Mouse (Mus musculus) embryonic facial prominence, embryonic 14.5 days (tissue): Measurements from ENCODE around the gene Cdkn2d. TPM values are rescaled to one million over a fixed set of nuclear protein-coding genes. Genes with fewer than 3 reads are reported as not detected.
"Not testable (repeated sequence)": the region's sequence is repeated elsewhere in the genome, so short reads cannot be mapped to it uniquely, and the experiment has no call there.

Experiments
- ATAC-seq: fragments of 200-750 bp; cut with Nextera tagmentation; 2 replicates; pipeline ENCODE4 v1.8.0; 2017; ENCODE audit warnings: low read depth, moderate number of reproducible peaks, moderate TSS enrichment
- DNase-seq: peaks from one replicate; pipeline ENCODE4 v3.0.0-alpha.2; 2015; ENCODE audit warnings: low spot score
- H3K27ac ChIP-seq: fragments of 300-500 bp; sonication (generic); replicated peaks from 2 replicates; pipeline ENCODE4 v1.5.1; 2014; ENCODE audit warnings: low read depth, mild to moderate bottlenecking, low read length, moderate library complexity
- H3K27me3 ChIP-seq: fragments of 300-500 bp; sonication (generic); replicated peaks from 2 replicates; pipeline ENCODE4 v1.6.1; 2014; ENCODE audit warnings: low read length; ENCODE audit not compliant: control insufficient read depth, insufficient read depth
- H3K36me3 ChIP-seq: fragments of 300-500 bp; sonication (generic); 2 replicates; pipeline ENCODE4 v1.6.1; 2014; ENCODE audit warnings: low read length, mixed read lengths; ENCODE audit not compliant: control insufficient read depth, insufficient read depth
- H3K4me1 ChIP-seq: fragments of 300-500 bp; sonication (generic); 2 replicates; pipeline ENCODE4 v1.6.1; 2014; ENCODE audit warnings: antibody characterized with exemption, low read length; ENCODE audit not compliant: control insufficient read depth, insufficient read depth
- H3K4me2 ChIP-seq: fragments of 300-500 bp; sonication (generic); 2 replicates; pipeline ENCODE4 v1.6.1; 2014; ENCODE audit warnings: low read depth, mild to moderate bottlenecking, low read length, moderate library complexity, mixed read lengths
- H3K4me3 ChIP-seq: fragments of 300-500 bp; sonication (generic); 2 replicates; pipeline ENCODE4 v1.5.1; 2014; ENCODE audit warnings: low read depth, mild to moderate bottlenecking, low read length
- H3K9ac ChIP-seq: fragments of 300-500 bp; sonication (generic); 2 replicates; pipeline ENCODE4 v1.6.1; 2014; ENCODE audit warnings: low read depth, mild to moderate bottlenecking, low read length, moderate library complexity, mixed read lengths
- H3K9me3 ChIP-seq: fragments of 300-500 bp; sonication (generic); 2 replicates; pipeline ENCODE4 v1.6.1; 2016; ENCODE audit warnings: low read length; ENCODE audit not compliant: control insufficient read depth
- WGBS: fragments of 180-500 bp; shearing (Covaris S2); extraction: QIAGEN DNeasy Blood & Tissue Kit; methylation state at CpG from one replicate; pipeline ENCODE4 v1.1.7; 2014; 5-methylcytosine and 5-hydroxymethylcytosine counted together
- polyA plus RNA-seq: library from polyadenylated mRNA; unstranded; fragments of >200 nt; fragmentation: Nextera tagmentation; extraction: Ambion mirVana; gene quantifications from 2 replicates; pipeline ENCODE4 v1.2.1, GENCODE M21; 2014

Cdkn2d gene
- polyA plus RNA-seq, 1 experiment from 2014 or later, result 57.2 TPM

DNA sequence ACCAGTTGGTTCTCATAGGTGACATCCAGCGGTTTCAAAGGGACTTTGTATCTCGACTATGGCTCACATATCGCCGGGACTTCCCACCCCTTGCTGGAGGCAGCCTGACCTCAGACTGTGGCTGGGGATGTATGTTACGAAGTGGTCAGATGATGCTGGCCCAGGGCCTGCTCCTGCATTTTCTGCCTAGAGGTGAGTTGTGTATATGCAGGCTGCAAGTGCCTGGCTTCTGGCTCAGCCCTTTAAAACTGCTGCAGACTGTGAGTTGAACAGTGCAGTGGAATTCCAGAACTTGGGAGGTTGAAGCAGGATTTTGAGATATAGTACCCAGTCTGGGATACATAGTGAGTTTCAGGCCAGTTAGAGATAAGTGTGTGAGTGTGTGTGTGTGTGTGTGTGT is 24.3 kb downstream of the Cdkn2d start:
- no peaks in the 10 kb centered on the region for H3K27me3 ChIP-seq
- H3K4me2 ChIP-seq, result 0 out of 2 replicates have a peak overlapping the region, but pooled peaks have one; percentile 86
- H3K4me1 ChIP-seq, result peaks cover 14% of the 10 kb centered on the region
- no peak overlapping the region for H3K4me3 ChIP-seq
- 95% methylated on average over 5 of the region's 5 CpGs for WGBS
- no peaks in the 10 kb centered on the region for H3K9me3 ChIP-seq
- DNase-seq, result no peak
- H3K36me3 ChIP-seq, result peaks cover 48% of the 10 kb centered on the region
- no peak overlapping the region for H3K27ac ChIP-seq
- no peak for ATAC-seq
- H3K9ac ChIP-seq, result no peak overlapping the region

DNA sequence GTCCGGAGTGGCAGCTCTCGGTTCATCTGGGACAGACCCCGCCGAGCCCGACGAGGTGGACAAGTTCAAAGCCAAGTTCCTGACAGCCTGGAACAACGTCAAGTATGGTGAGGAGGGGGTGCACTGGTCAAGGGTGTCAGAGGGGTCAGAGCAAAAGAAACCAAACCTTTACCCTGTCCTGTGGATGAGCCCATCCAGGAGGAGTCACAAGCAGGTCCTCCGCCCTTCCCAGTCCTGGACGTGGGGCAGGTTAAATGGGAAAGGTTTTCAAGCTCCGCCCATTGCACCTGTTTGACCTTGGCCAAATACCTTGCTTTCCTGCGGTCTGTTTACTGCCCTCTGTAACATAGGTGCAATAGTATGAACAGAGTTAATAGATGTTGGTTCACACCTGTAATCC is 25.6 kb downstream of the Cdkn2d start:
- no peak for DNase-seq
- peaks cover 14% of the 10 kb centered on the region for H3K4me1 ChIP-seq
- H3K27ac ChIP-seq, result 0 out of 2 replicates have a peak overlapping the region, but pooled peaks have one; percentile 76
- peak overlapping the region; percentile 86 for H3K4me2 ChIP-seq
- peak overlapping the region; percentile 89 for H3K9ac ChIP-seq
- 7% methylated on average over 10 of the region's 11 CpGs for WGBS
- no peaks in the 10 kb centered on the region for H3K27me3 ChIP-seq
- no peaks in the 10 kb centered on the region for H3K9me3 ChIP-seq
- H3K4me3 ChIP-seq, result peak overlapping the region; percentile 90
- no peak for ATAC-seq
- peaks cover 35% of the 10 kb centered on the region for H3K36me3 ChIP-seq

DNA sequence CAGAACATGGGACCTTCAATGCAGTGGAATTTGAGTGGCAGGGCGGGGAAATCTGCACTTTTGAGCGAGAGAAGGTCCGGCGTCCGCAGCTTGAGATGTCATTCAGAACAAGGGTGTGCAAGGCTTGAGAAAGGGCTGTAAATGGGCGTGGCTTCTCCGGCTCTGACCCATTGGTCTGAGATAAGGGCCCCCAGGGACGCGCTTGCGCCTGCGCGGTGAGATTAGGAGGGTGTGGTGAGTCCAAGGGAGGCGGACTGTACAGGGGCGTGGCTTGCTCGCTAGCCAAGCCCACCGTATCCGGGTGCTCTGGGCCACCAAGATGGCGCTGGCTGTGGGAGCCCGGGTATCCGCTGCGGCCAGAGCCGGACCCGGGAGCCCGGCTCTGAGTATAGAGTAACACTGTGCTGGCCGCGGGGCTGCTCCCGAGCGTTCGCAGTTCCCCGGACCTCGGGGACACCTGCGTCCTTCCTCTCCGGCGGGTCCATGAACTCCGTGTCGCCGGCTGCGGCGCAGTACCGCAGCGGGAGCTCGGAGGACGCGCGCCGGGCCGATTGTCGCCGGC is 26.1 kb downstream of the Cdkn2d start, which contains the start of gene Atg4d:
Atg4d (plus strand) TSS at position 294 of the 562 bp plus-strand sequence.
- WGBS, result 1% methylated on average over 38 of the region's 49 CpGs
- peaks cover 30% of the 10 kb centered on the region for H3K36me3 ChIP-seq
- peak within 1 kb of the TSS; percentile 86 for H3K4me2 ChIP-seq
- peak within 1 kb of the TSS; percentile 89 for H3K9ac ChIP-seq
- peaks cover 14% of the 10 kb centered on the region for H3K4me1 ChIP-seq
- DNase-seq (peak; percentile 99), ATAC-seq (peak; percentile 97)
- peak within 1 kb of the TSS; percentile 76 for H3K27ac ChIP-seq
- peak within 1 kb of the TSS; percentile 90 for H3K4me3 ChIP-seq
- no peaks in the 10 kb centered on the region for H3K9me3 ChIP-seq
- no peaks in the 10 kb centered on the region for H3K27me3 ChIP-seq

DNA sequence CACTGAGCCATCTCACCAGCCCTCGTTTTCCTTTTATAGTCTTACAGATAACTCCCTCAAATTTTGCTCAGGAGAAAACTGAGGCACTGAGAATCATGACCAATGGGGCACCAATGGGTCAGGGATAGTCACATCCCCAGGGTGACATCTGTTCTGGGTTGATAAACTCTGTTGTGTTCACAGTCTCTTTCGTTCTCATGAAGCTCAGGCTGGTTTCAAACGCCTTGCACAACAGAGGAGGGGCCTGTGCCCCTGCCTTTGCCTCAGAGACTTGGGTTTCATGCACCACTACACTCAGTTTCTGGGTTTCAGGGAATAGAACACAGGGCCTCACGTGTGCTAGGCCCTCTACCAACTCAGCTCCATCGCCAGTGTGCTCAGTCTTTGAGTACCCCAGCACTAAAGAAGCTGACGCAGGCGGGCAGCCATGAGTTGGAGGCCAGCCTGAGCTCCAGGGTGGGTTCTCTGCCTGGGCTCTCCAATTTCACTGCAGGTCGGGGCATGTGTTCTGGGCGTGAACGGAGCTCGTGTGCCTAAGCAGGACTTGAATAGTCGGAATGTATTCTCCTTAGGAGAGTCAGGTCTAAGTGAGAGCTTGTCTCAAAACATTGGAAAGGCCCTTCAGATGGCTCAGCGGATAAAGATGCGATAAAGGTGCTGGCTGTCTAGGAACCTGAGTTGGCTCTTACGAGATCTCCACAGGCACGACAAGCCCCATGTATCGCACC is 26.8 kb downstream of the Cdkn2d start:
- peak overlapping the region; percentile 89 for H3K9ac ChIP-seq
- no peaks in the 10 kb centered on the region for H3K9me3 ChIP-seq
- H3K4me3 ChIP-seq, result peak overlapping the region; percentile 90
- no peaks in the 10 kb centered on the region for H3K27me3 ChIP-seq
- peaks cover 14% of the 10 kb centered on the region for H3K4me1 ChIP-seq
- 13% methylated on average over 17 of the region's 17 CpGs for WGBS
- H3K4me2 ChIP-seq, result peak overlapping the region; percentile 86
- ATAC-seq (peak; percentile 58), DNase-seq (peak; percentile 77)
- H3K36me3 ChIP-seq, result peaks cover 25% of the 10 kb centered on the region
- peak overlapping the region; percentile 76 for H3K27ac ChIP-seq

DNA sequence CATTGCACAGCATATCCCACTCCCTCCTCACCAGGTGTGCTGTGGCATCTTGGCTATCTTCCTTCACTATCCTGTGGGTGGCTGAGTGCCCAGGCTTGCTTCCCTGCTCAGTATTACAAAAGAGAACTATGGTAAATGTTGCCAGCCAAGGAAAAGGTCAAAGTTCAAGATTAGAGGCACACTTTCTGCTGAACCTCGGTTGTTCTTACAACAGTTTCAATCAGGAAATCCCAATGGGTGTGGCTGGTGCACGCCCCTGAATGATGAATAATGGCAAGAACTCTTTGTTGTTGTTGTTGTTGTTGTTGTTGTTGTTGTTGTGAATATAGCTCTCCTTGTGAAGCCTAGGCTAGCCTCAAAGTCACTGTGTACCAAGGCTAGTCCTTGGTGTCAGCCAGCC is 29.4 kb downstream of the Cdkn2d start:
- H3K27ac ChIP-seq, result no peak overlapping the region
- peaks cover 14% of the 10 kb centered on the region for H3K4me1 ChIP-seq
- H3K36me3 ChIP-seq, result 0 out of 2 replicates have a peak, but pooled peaks cover 2% of the 10 kb centered on the region
- H3K4me2 ChIP-seq, result no peak overlapping the region
- DNase-seq (no peak), ATAC-seq (no peak)
- 70% methylated on average over 2 of the region's 2 CpGs for WGBS
- no peak overlapping the region for H3K4me3 ChIP-seq
- no peak overlapping the region for H3K9ac ChIP-seq
- no peaks in the 10 kb centered on the region for H3K27me3 ChIP-seq
- H3K9me3 ChIP-seq, result no peaks in the 10 kb centered on the region

DNA sequence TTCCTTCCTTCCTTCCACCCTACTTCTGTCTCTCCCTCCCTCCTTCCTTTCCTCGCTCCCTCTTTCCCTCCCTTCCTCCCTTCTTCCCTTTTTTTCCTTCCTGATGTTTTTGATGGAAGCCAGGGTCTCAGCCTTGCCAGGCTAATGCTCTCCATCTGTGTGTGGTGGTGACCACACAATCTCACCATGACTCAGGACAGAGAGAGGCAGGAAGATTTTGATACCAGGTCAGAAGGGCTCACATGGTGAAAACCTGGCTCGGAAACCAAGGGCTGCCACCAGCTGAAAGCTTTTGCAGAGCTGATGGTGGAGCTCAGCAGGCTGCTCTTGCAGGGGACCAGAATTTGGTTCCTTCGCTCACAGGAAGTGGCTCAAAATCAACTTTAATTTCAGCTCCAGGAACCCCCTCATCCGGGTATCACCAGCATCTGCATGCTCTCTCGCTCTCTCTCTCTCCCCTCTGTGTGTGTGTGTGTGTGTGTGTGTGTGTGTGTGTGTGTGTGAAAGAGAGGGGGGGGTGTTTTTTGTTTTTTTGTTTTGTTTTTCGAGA is 30.6 kb downstream of the Cdkn2d start:
- 57% methylated on average over 5 of the region's 6 CpGs for WGBS
- no peak for ATAC-seq
- peaks cover 6% of the 10 kb centered on the region for H3K4me1 ChIP-seq

DNA sequence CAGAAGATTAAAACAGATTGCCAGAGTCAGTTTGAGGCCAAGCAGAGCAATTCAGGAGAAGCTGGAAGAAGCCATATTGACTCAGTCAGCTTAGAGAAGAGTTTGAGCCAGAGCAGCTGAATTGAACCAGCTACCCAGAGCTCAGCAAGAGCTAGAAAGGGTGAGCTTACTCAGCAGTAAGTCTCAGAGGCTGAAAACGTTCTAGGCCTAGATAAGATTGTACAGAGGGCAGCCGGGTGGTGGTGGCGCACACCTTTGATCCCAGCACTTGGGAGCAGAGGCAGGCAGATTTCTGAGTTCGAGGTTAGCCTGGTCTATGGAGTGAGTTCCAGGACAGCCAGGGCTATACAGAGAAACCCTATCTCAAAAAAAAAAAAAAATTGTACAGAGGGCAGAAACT is 34.9 kb downstream of the Cdkn2d start:
- not testable (repeated sequence) for ATAC-seq, H3K9me3 ChIP-seq

More for the DNA sequence above, 30.6 kb downstream of the Cdkn2d start:
- Histone ChIP-seq H3K9ac (no peak overlapping the region), H3K27ac (no peak overlapping the region), H3K9me3 (no peaks in the 10 kb centered on the region), H3K4me3 (no peak overlapping the region), H3K4me2 (no peak overlapping the region), H3K36me3 (no peaks in the 10 kb centered on the region), H3K27me3 (no peaks in the 10 kb centered on the region)
- no peak for DNase-seq

DNA sequence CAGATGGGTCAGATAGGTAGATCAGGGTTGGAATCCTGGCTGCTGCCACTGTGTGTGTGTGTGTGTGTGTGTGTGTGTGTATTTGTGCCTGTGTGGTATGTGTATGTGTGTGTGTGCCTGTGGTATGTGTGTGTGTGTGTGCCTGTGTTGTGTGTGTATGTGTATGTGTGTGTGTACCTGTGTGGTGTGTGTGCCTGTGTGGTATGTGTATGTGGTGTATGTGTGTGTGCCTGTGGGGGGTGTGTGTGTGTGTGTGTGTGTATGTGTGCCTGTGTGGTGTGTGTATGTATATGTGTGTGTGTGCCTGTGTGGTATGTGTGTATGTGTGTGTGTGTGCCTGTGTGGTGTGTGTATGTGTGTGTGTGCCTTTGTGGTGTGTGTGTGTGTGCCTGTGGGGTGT is 36.5 kb downstream of the Cdkn2d start:
- no peak for ATAC-seq

More for the DNA sequence above, 34.9 kb downstream of the Cdkn2d start:
- not testable (repeated sequence) for H3K9ac ChIP-seq, H3K27me3 ChIP-seq, H3K27ac ChIP-seq, H3K4me3 ChIP-seq, H3K36me3 ChIP-seq, H3K4me2 ChIP-seq, H3K4me1 ChIP-seq, DNase-seq
- 85% methylated on average over 4 of the region's 4 CpGs for WGBS

More for the DNA sequence above, 36.5 kb downstream of the Cdkn2d start:
- Histone ChIP-seq H3K4me3 (no peak overlapping the region), H3K4me2 (no peak overlapping the region), H3K27ac (no peak overlapping the region), H3K9ac (no peak overlapping the region), H3K9me3 (no peaks in the 10 kb centered on the region), H3K4me1 (no peaks in the 10 kb centered on the region), H3K27me3 (peaks cover 16% of the 10 kb centered on the region), H3K36me3 (no peaks in the 10 kb centered on the region)
- no peak for DNase-seq
